Mouse (Mus musculus) intestine, postnatal 0 days (tissue): ENCODE results near the gene Smarcd1. TPM values are rescaled to one million over a fixed set of nuclear protein-coding genes. Genes with fewer than 3 reads are reported as not detected.

Source experiments
- ATAC-seq: fragments of 200-750 bp; cut with Nextera tagmentation; 2 replicates; pipeline ENCODE4 v1.8.0; 2017; ENCODE audit warnings: mild to moderate bottlenecking, moderate TSS enrichment, moderate library complexity
- H3K27ac ChIP-seq: fragments of 300-500 bp; sonication (generic); 2 replicates; pipeline ENCODE4 v1.5.1; 2014; ENCODE audit warnings: mild to moderate bottlenecking, low read depth, low read length, moderate library complexity
- H3K27me3 ChIP-seq: fragments of 300-500 bp; sonication (generic); replicated peaks from 2 replicates; pipeline ENCODE4 v1.6.1; 2014; ENCODE audit warnings: low read length, mixed read lengths; ENCODE audit not compliant: control insufficient read depth, insufficient read depth
- H3K36me3 ChIP-seq: fragments of 300-500 bp; sonication (generic); 2 replicates; pipeline ENCODE4 v1.6.1; 2014; ENCODE audit warnings: mild to moderate bottlenecking, moderate library complexity; ENCODE audit not compliant: control insufficient read depth, insufficient read depth
- H3K4me1 ChIP-seq: fragments of 300-500 bp; sonication (generic); replicated peaks from 2 replicates; pipeline ENCODE4 v1.6.1; 2014; ENCODE audit warnings: antibody characterized with exemption, low read length, mixed read lengths; ENCODE audit not compliant: control insufficient read depth, insufficient read depth
- H3K4me2 ChIP-seq: fragments of 300-500 bp; sonication (generic); replicated peaks from 2 replicates; pipeline ENCODE4 v1.6.1; 2014; ENCODE audit warnings: low read depth, mild to moderate bottlenecking, moderate library complexity
- H3K4me3 ChIP-seq: fragments of 300-500 bp; sonication (generic); 2 replicates; pipeline ENCODE4 v1.5.1; 2014; ENCODE audit warnings: low read depth, low read length
- H3K9ac ChIP-seq: fragments of 300-500 bp; sonication (generic); 2 replicates; pipeline ENCODE4 v1.6.1; 2014; ENCODE audit warnings: mild to moderate bottlenecking, low read depth, low read length
- H3K9me3 ChIP-seq: fragments of 300-500 bp; sonication (generic); 2 replicates; pipeline ENCODE4 v1.6.1; 2016; ENCODE audit warnings: mixed run types; ENCODE audit not compliant: control insufficient read depth
- CTCF ChIP-seq: sonication (generic); IDR thresholded peaks from 2 replicates; pipeline ENCODE4 v1.5.1; 2016; ENCODE audit warnings: low read depth, mild to moderate bottlenecking, control low read depth, antibody characterized with exemption, moderate library complexity
- WGBS: fragments of 180-500 bp; shearing (Covaris S2); extraction: QIAGEN DNeasy Blood & Tissue Kit; methylation state at CpG from one replicate; pipeline ENCODE4 v1.1.7; 2014; 5-methylcytosine and 5-hydroxymethylcytosine counted together
- polyA plus RNA-seq: library from polyadenylated mRNA; unstranded; fragments of >200 nt; fragmentation: Nextera tagmentation; extraction: Ambion mirVana; gene quantifications from 2 replicates; pipeline ENCODE4 v1.2.1, GENCODE M21; 2015

The Smarcd1 gene
- polyA plus RNA-seq, 1 experiment from 2014 or later: 13.2 TPM

- Histone ChIP-seq H3K9ac (no peak overlapping the region), H3K36me3 (no peaks in the 10 kb centered on the region), H3K27ac (no peak overlapping the region), H3K4me2 (no peak overlapping the region), H3K27me3 (0 out of 2 replicates have a peak, but pooled peaks cover 3% of the 10 kb centered on the region), H3K9me3 (no peaks in the 10 kb centered on the region), H3K4me1 (0 out of 2 replicates have a peak, but pooled peaks cover 4% of the 10 kb centered on the region), H3K4me3 (no peak overlapping the region)
- ATAC-seq: no peak
- 60% methylated on average over 7 of the region's 7 CpGs for WGBS
- no peak for TF ChIP-seq CTCF
These were observed 22.9 kb upstream of the Smarcd1 start for GRCm38 (mm10) chr15:99679008-99679407.

- ATAC-seq: no peak
- H3K4me1 ChIP-seq: 0 out of 2 replicates have a peak, but pooled peaks cover 4% of the 10 kb centered on the region
- whole genome bisulfite sequencing: 91% methylated on average over 7 of the region's 7 CpGs
- H3K4me2 ChIP-seq: no peak overlapping the region
- 0 out of 2 replicates have a peak, but pooled peaks cover 3% of the 10 kb centered on the region for H3K27me3 ChIP-seq
- H3K9ac ChIP-seq: no peak overlapping the region
- no peaks in the 10 kb centered on the region for H3K9me3 ChIP-seq
- peak; percentile 57 for TF ChIP-seq CTCF
- no peak overlapping the region for H3K4me3 ChIP-seq
- no peaks in the 10 kb centered on the region for H3K36me3 ChIP-seq
- H3K27ac ChIP-seq: no peak overlapping the region
These were observed 19.0 kb upstream of the Smarcd1 start for GRCm38 (mm10) chr15:99682880-99683279.

- Histone ChIP-seq H3K9me3 (no peaks in the 10 kb centered on the region), H3K9ac (no peak overlapping the region), H3K4me1 (no peaks in the 10 kb centered on the region), H3K27me3 (0 out of 2 replicates have a peak, but pooled peaks cover 3% of the 10 kb centered on the region), H3K36me3 (no peaks in the 10 kb centered on the region), H3K4me3 (no peak overlapping the region), H3K4me2 (no peak overlapping the region), H3K27ac (no peak overlapping the region)
- ATAC-seq: no peak
- WGBS: 93% methylated on average over 5 of the region's 5 CpGs
- no peak for TF ChIP-seq CTCF
These were observed 17.8 kb upstream of the Smarcd1 start for GRCm38 (mm10) chr15:99684156-99684555.

GRCm38 (mm10) chr15:99688712-99689111 is 13.2 kb upstream of the Smarcd1 start:
- 0 out of 2 replicates have a peak, but pooled peaks cover 2% of the 10 kb centered on the region for H3K27me3 ChIP-seq
- H3K27ac ChIP-seq: no peak overlapping the region
- 11% methylated on average over 4 of the region's 4 CpGs for WGBS
- H3K4me2 ChIP-seq: no peak overlapping the region
- no peak overlapping the region for H3K9ac ChIP-seq
- TF ChIP-seq CTCF: peak; percentile 97
- no peak overlapping the region for H3K4me3 ChIP-seq
- no peaks in the 10 kb centered on the region for H3K9me3 ChIP-seq
- H3K36me3 ChIP-seq: no peaks in the 10 kb centered on the region
- ATAC-seq: peak; percentile 26; the same call in 1 of the 2 replicates
- no peaks in the 10 kb centered on the region for H3K4me1 ChIP-seq

- H3K9ac ChIP-seq: no peak overlapping the region
- 0 out of 2 replicates have a peak, but pooled peaks cover 2% of the 10 kb centered on the region for H3K27me3 ChIP-seq
- H3K4me2 ChIP-seq: no peak overlapping the region
- ATAC-seq: no peak
- no peaks in the 10 kb centered on the region for H3K9me3 ChIP-seq
- 36% methylated on average over 4 of the region's 4 CpGs for WGBS
- H3K4me3 ChIP-seq: no peak overlapping the region
- no peak overlapping the region for H3K27ac ChIP-seq
- H3K4me1 ChIP-seq: no peaks in the 10 kb centered on the region
- TF ChIP-seq CTCF: no peak
- no peaks in the 10 kb centered on the region for H3K36me3 ChIP-seq
These were observed 11.0 kb upstream of the Smarcd1 start for GRCm38 (mm10) chr15:99690924-99691323.

GRCm38 (mm10) chr15:99691976-99692375 is 10.0 kb upstream of the Smarcd1 start:
- no peak overlapping the region for H3K4me2 ChIP-seq
- no peak overlapping the region for H3K9ac ChIP-seq
- no peaks in the 10 kb centered on the region for H3K4me1 ChIP-seq
- H3K27me3 ChIP-seq: 0 out of 2 replicates have a peak, but pooled peaks cover 2% of the 10 kb centered on the region
- 48% methylated on average over 9 of the region's 9 CpGs for WGBS
- H3K9me3 ChIP-seq: no peaks in the 10 kb centered on the region
- TF ChIP-seq CTCF: no peak
- H3K36me3 ChIP-seq: no peaks in the 10 kb centered on the region
- ATAC-seq: no peak
- H3K4me3 ChIP-seq: no peak overlapping the region
- no peak overlapping the region for H3K27ac ChIP-seq
